Mouse (Mus musculus) kidney, embryonic 16.5 days (tissue): ENCODE measurements around the gene Lamb3. TPM values are rescaled to one million over a fixed set of nuclear protein-coding genes. Genes with fewer than 3 reads are reported as not detected.
"Not testable (repeated sequence)": the region's sequence is repeated elsewhere in the genome, so short reads cannot be mapped to it uniquely, and the experiment has no call there.

Experiments used
- ATAC-seq: fragments of 200-750 bp; cut with Nextera tagmentation; 2 replicates; pipeline ENCODE4 v1.8.0; 2017; ENCODE audit warnings: moderate TSS enrichment; ENCODE audit not compliant: low FRiP score, low TSS enrichment
- H3K27ac ChIP-seq: fragments of 300-500 bp; sonication (generic); 2 replicates; pipeline ENCODE4 v1.5.1; 2014; ENCODE audit warnings: low read length
- H3K27me3 ChIP-seq: fragments of 300-500 bp; sonication (generic); 2 replicates; pipeline ENCODE4 v1.6.1; 2014; ENCODE audit warnings: low read length, control low read depth, mixed read lengths; ENCODE audit not compliant: insufficient read depth
- H3K36me3 ChIP-seq: fragments of 300-500 bp; sonication (generic); 2 replicates; pipeline ENCODE4 v1.6.1; 2014; ENCODE audit warnings: low read length, control low read depth, mixed read lengths; ENCODE audit not compliant: insufficient read depth
- H3K4me1 ChIP-seq: fragments of 300-500 bp; sonication (generic); 2 replicates; pipeline ENCODE4 v1.6.1; 2014; ENCODE audit warnings: low read length, control low read depth, mixed read lengths; ENCODE audit not compliant: insufficient read depth
- H3K4me2 ChIP-seq: fragments of 300-500 bp; sonication (generic); replicated peaks from 2 replicates; pipeline ENCODE4 v1.6.1; 2014; ENCODE audit warnings: low read depth, low read length
- H3K4me3 ChIP-seq: fragments of 300-500 bp; sonication (generic); 2 replicates; pipeline ENCODE4 v1.5.1; 2014; ENCODE audit warnings: mild to moderate bottlenecking, low read length
- H3K9ac ChIP-seq: fragments of 300-500 bp; sonication (generic); replicated peaks from 2 replicates; pipeline ENCODE4 v1.6.1; 2014; ENCODE audit warnings: low read length
- H3K9me3 ChIP-seq: fragments of 300-500 bp; sonication (generic); 2 replicates; pipeline ENCODE4 v1.6.1; 2016; ENCODE audit warnings: low read length, control low read depth
- WGBS: fragments of 180-500 bp; shearing (Covaris S2); extraction: QIAGEN DNeasy Blood & Tissue Kit; methylation state at CpG from one replicate; pipeline ENCODE4 v1.1.7; 2014; 5-methylcytosine and 5-hydroxymethylcytosine counted together
- polyA plus RNA-seq: library from polyadenylated mRNA; unstranded; fragments of >200 nt; fragmentation: Nextera tagmentation; extraction: Ambion mirVana; gene quantifications from 2 replicates; pipeline ENCODE4 v1.2.1, GENCODE M21; 2015

Lamb3 gene
- polyA plus RNA-seq, 1 experiment from 2014 or later = 2.3 TPM

GRCm38 (mm10) chr1:193238426-193238825 is 30.9 kb downstream of the Lamb3 start:
- Histone ChIP-seq H3K4me1 (peaks cover 3% of the 10 kb centered on the region; the same call in 1 of the 2 replicates), H3K4me3 (no peak overlapping the region)
- WGBS = 53% methylated on average over 4 of the region's 4 CpGs

GRCm38 (mm10) chr1:193241436-193241835 is 33.9 kb downstream of the Lamb3 start:
- H3K9ac ChIP-seq = no peak overlapping the region
- no peak for ATAC-seq
- no peaks in the 10 kb centered on the region for H3K9me3 ChIP-seq
- H3K27me3 ChIP-seq = no peaks in the 10 kb centered on the region
- no peaks in the 10 kb centered on the region for H3K36me3 ChIP-seq
- H3K4me1 ChIP-seq = 0 out of 2 replicates have a peak, but pooled peaks cover 3% of the 10 kb centered on the region
- H3K27ac ChIP-seq = no peak overlapping the region
- WGBS = 78% methylated on average over 4 of the region's 4 CpGs
- no peak overlapping the region for H3K4me2 ChIP-seq
- H3K4me3 ChIP-seq = no peak overlapping the region

More at GRCm38 (mm10) chr1:193238426-193238825, 30.9 kb downstream of the Lamb3 start:
- Histone ChIP-seq H3K9me3 (no peaks in the 10 kb centered on the region), H3K36me3 (no peaks in the 10 kb centered on the region), H3K4me2 (no peak overlapping the region), H3K9ac (no peak overlapping the region), H3K27me3 (no peaks in the 10 kb centered on the region), H3K27ac (no peak overlapping the region)
- ATAC-seq = no peak

GRCm38 (mm10) chr1:193242238-193242637 is 34.7 kb downstream of the Lamb3 start:
- H3K27ac ChIP-seq = no peak overlapping the region

GRCm38 (mm10) chr1:193242863-193243262 is 35.4 kb downstream of the Lamb3 start:
- WGBS = 60% methylated on average over 4 of the region's 4 CpGs
- H3K4me3 ChIP-seq = no peak overlapping the region
- no peak for ATAC-seq

More at GRCm38 (mm10) chr1:193242238-193242637, 34.7 kb downstream of the Lamb3 start:
- H3K4me2 ChIP-seq = no peak overlapping the region
- H3K4me1 ChIP-seq = 0 out of 2 replicates have a peak, but pooled peaks cover 3% of the 10 kb centered on the region
- ATAC-seq = no peak
- H3K27me3 ChIP-seq = no peaks in the 10 kb centered on the region
- H3K4me3 ChIP-seq = no peak overlapping the region
- H3K9ac ChIP-seq = no peak overlapping the region
- H3K36me3 ChIP-seq = no peaks in the 10 kb centered on the region
- WGBS = 67% methylated on average over 8 of the region's 8 CpGs
- H3K9me3 ChIP-seq = no peaks in the 10 kb centered on the region

GRCm38 (mm10) chr1:193243571-193244193 is 36.2 kb downstream of the Lamb3 start:
- H3K4me3 ChIP-seq = no peak overlapping the region
- WGBS = 58% methylated on average over 10 of the region's 10 CpGs
- peak overlapping the region; percentile 7; the same call in 1 of the 2 replicates for H3K27ac ChIP-seq
- no peak for ATAC-seq
- no peaks in the 10 kb centered on the region for H3K9me3 ChIP-seq
- no peak overlapping the region for H3K9ac ChIP-seq
- H3K36me3 ChIP-seq = no peaks in the 10 kb centered on the region
- H3K4me2 ChIP-seq = no peak overlapping the region
- no peaks in the 10 kb centered on the region for H3K27me3 ChIP-seq
- H3K4me1 ChIP-seq = 0 out of 2 replicates have a peak, but pooled peaks cover 3% of the 10 kb centered on the region

More at GRCm38 (mm10) chr1:193242863-193243262, 35.4 kb downstream of the Lamb3 start:
- Histone ChIP-seq H3K36me3 (no peaks in the 10 kb centered on the region), H3K4me1 (0 out of 2 replicates have a peak, but pooled peaks cover 3% of the 10 kb centered on the region), H3K27me3 (no peaks in the 10 kb centered on the region), H3K9me3 (no peaks in the 10 kb centered on the region), H3K27ac (no peak overlapping the region), H3K9ac (no peak overlapping the region), H3K4me2 (no peak overlapping the region)

GRCm38 (mm10) chr1:193244235-193244634 is 36.7 kb downstream of the Lamb3 start:
- no peaks in the 10 kb centered on the region for H3K27me3 ChIP-seq
- no peak overlapping the region for H3K4me2 ChIP-seq
- 0 out of 2 replicates have a peak, but pooled peaks cover 3% of the 10 kb centered on the region for H3K4me1 ChIP-seq
- H3K4me3 ChIP-seq = no peak overlapping the region
- no peaks in the 10 kb centered on the region for H3K36me3 ChIP-seq
- no peak overlapping the region for H3K9ac ChIP-seq
- ATAC-seq = no peak
- no peaks in the 10 kb centered on the region for H3K9me3 ChIP-seq
- 86% methylated on average over 6 of the region's 6 CpGs for WGBS
- H3K27ac ChIP-seq = no peak overlapping the region

- WGBS = 79% methylated on average over 2 of the region's 2 CpGs
- H3K9me3 ChIP-seq = peaks cover 4% of the 10 kb centered on the region; the same call in 1 of the 2 replicates
- ATAC-seq = no peak
- H3K4me2 ChIP-seq = no peak overlapping the region
- H3K4me3 ChIP-seq = no peak overlapping the region
- no peaks in the 10 kb centered on the region for H3K27me3 ChIP-seq
- no peak overlapping the region for H3K9ac ChIP-seq
- H3K36me3 ChIP-seq = no peaks in the 10 kb centered on the region
- peaks cover 13% of the 10 kb centered on the region; the same call in 1 of the 2 replicates for H3K4me1 ChIP-seq
- H3K27ac ChIP-seq = no peak overlapping the region
Observed at GRCm38 (mm10) chr1:193250026-193250425, 42.5 kb downstream of the Lamb3 start.

- Histone ChIP-seq H3K36me3 (no peaks in the 10 kb centered on the region), H3K27me3 (no peaks in the 10 kb centered on the region), H3K4me2 (no peak overlapping the region), H3K9me3 (peaks cover 4% of the 10 kb centered on the region; the same call in 1 of the 2 replicates), H3K4me3 (no peak overlapping the region), H3K27ac (no peak overlapping the region), H3K9ac (no peak overlapping the region), H3K4me1 (peaks cover 13% of the 10 kb centered on the region; the same call in 1 of the 2 replicates)
- ATAC-seq = no peak; the same call in 1 of the 2 replicates
- WGBS = 47% methylated on average over 7 of the region's 7 CpGs
Observed at GRCm38 (mm10) chr1:193251386-193251785, 43.9 kb downstream of the Lamb3 start.

- H3K9ac ChIP-seq = no peak overlapping the region; the same call in 1 of the 2 replicates
- ATAC-seq = no peak
- H3K4me1 ChIP-seq = peaks cover 13% of the 10 kb centered on the region; the same call in 1 of the 2 replicates
- H3K4me2 ChIP-seq = no peak overlapping the region
- 8% methylated on average over 5 of the region's 5 CpGs for WGBS
- no peaks in the 10 kb centered on the region for H3K27me3 ChIP-seq
- no peaks in the 10 kb centered on the region for H3K36me3 ChIP-seq
- H3K4me3 ChIP-seq = no peak overlapping the region
- H3K27ac ChIP-seq = 0 out of 2 replicates have a peak overlapping the region, but pooled peaks have one; percentile 13
- peaks cover 4% of the 10 kb centered on the region; the same call in 1 of the 2 replicates for H3K9me3 ChIP-seq
Observed at GRCm38 (mm10) chr1:193252616-193253015, 45.1 kb downstream of the Lamb3 start.

GRCm38 (mm10) chr1:193253895-193254294 is 46.4 kb downstream of the Lamb3 start:
- peaks cover 13% of the 10 kb centered on the region; the same call in 1 of the 2 replicates for H3K4me1 ChIP-seq
- not testable (repeated sequence) for H3K27me3 ChIP-seq, ATAC-seq, H3K27ac ChIP-seq, H3K4me3 ChIP-seq, H3K9me3 ChIP-seq, H3K4me2 ChIP-seq, H3K36me3 ChIP-seq, H3K9ac ChIP-seq
- 75% methylated on average over 3 of the region's 3 CpGs for WGBS
